Mouse (Mus musculus) hindbrain, embryonic 16.5 days (tissue): ENCODE data around the gene Plpp4. TPM values are rescaled to one million over a fixed set of nuclear protein-coding genes. Genes with fewer than 3 reads are reported as not detected.
A peak's percentile ranks its signal among the peaks of the same experiment; 100 is the strongest.

Experiments
- ATAC-seq: fragments of 200-750 bp; cut with Nextera tagmentation; 2 replicates; pipeline ENCODE4 v1.8.0; 2017; ENCODE audit warnings: moderate TSS enrichment, moderate library complexity
- H3K27ac ChIP-seq: fragments of 300-500 bp; sonication (generic); 2 replicates; pipeline ENCODE4 v1.5.1; 2014; ENCODE audit warnings: low read depth, mild to moderate bottlenecking, control low read depth, low read length, moderate library complexity
- H3K27me3 ChIP-seq: fragments of 300-500 bp; sonication (generic); replicated peaks from 2 replicates; pipeline ENCODE4 v1.6.1; 2014; ENCODE audit warnings: low read length; ENCODE audit not compliant: control insufficient read depth, insufficient read depth
- H3K36me3 ChIP-seq: fragments of 300-500 bp; sonication (generic); 2 replicates; pipeline ENCODE4 v1.6.1; 2014; ENCODE audit warnings: mild to moderate bottlenecking, low read length, moderate library complexity, mixed read lengths; ENCODE audit not compliant: control insufficient read depth, insufficient read depth
- H3K4me1 ChIP-seq: fragments of 300-500 bp; sonication (generic); 2 replicates; pipeline ENCODE4 v1.6.1; 2014; ENCODE audit warnings: low read depth, low read length; ENCODE audit not compliant: control insufficient read depth, insufficient read depth
- H3K4me2 ChIP-seq: fragments of 300-500 bp; sonication (generic); 2 replicates; pipeline ENCODE4 v1.6.1; 2014; ENCODE audit warnings: mild to moderate bottlenecking, low read length, control low read depth, moderate library complexity
- H3K4me3 ChIP-seq: fragments of 300-500 bp; sonication (generic); 2 replicates; pipeline ENCODE4 v1.5.1; 2014; ENCODE audit warnings: mild to moderate bottlenecking, low read length, control low read depth, moderate library complexity
- H3K9ac ChIP-seq: fragments of 300-500 bp; sonication (generic); 2 replicates; pipeline ENCODE4 v1.6.1; 2014; ENCODE audit warnings: low read depth, mild to moderate bottlenecking, control low read depth, low read length, moderate library complexity
- H3K9me3 ChIP-seq: fragments of 300-500 bp; sonication (generic); 2 replicates; pipeline ENCODE4 v1.6.1; 2014; ENCODE audit warnings: mild to moderate bottlenecking, low read length, moderate library complexity; ENCODE audit not compliant: control insufficient read depth
- WGBS: fragments of 180-500 bp; shearing (Covaris S2); extraction: QIAGEN DNeasy Blood & Tissue Kit; methylation state at CpG from one replicate; pipeline ENCODE4 v1.1.7; 2014; 5-methylcytosine and 5-hydroxymethylcytosine counted together
- polyA plus RNA-seq: library from polyadenylated mRNA; unstranded; fragments of >200 nt; fragmentation: Nextera tagmentation; extraction: Ambion mirVana; gene quantifications from 2 replicates; pipeline ENCODE4 v1.2.1, GENCODE M21; 2015

Plpp4 gene
- polyA plus RNA-seq, 1 experiment from 2014 or later: 15.2 TPM

- Histone ChIP-seq H3K27ac (no peak overlapping the region), H3K4me2 (no peak overlapping the region), H3K9me3 (no peaks in the 10 kb centered on the region), H3K36me3 (no peaks in the 10 kb centered on the region), H3K4me3 (no peak overlapping the region), H3K27me3 (no peaks in the 10 kb centered on the region), H3K9ac (no peak overlapping the region), H3K4me1 (no peaks in the 10 kb centered on the region)
- WGBS: 77% methylated on average over 4 of the region's 4 CpGs
- no peak for ATAC-seq
These were observed 22.4 kb downstream of the Plpp4 start for GRCm38 (mm10) chr7:129279261-129279660.

GRCm38 (mm10) chr7:129281966-129282365 lies 25.1 kb downstream of the Plpp4 start:
- Histone ChIP-seq H3K36me3 (no peaks in the 10 kb centered on the region), H3K4me1 (no peaks in the 10 kb centered on the region), H3K27ac (no peak overlapping the region), H3K9me3 (no peaks in the 10 kb centered on the region), H3K4me2 (no peak overlapping the region), H3K27me3 (no peaks in the 10 kb centered on the region), H3K4me3 (no peak overlapping the region), H3K9ac (no peak overlapping the region)
- ATAC-seq: no peak
- 91% methylated on average over 4 of the region's 4 CpGs for WGBS

GRCm38 (mm10) chr7:129285186-129285868 lies 28.5 kb downstream of the Plpp4 start:
- H3K9ac ChIP-seq: no peak overlapping the region

GRCm38 (mm10) chr7:129293211-129293610 lies 36.4 kb downstream of the Plpp4 start:
- no peak overlapping the region for H3K4me2 ChIP-seq
- no peaks in the 10 kb centered on the region for H3K36me3 ChIP-seq
- WGBS: 100% methylated on average over 1 of the region's 1 CpGs
- ATAC-seq: no peak
- H3K27ac ChIP-seq: no peak overlapping the region
- no peak overlapping the region for H3K4me3 ChIP-seq
- no peaks in the 10 kb centered on the region for H3K9me3 ChIP-seq
- H3K4me1 ChIP-seq: no peaks in the 10 kb centered on the region
- H3K27me3 ChIP-seq: no peaks in the 10 kb centered on the region
- no peak overlapping the region for H3K9ac ChIP-seq

More at GRCm38 (mm10) chr7:129285186-129285868, 28.5 kb downstream of the Plpp4 start:
- Histone ChIP-seq H3K36me3 (no peaks in the 10 kb centered on the region), H3K4me1 (no peaks in the 10 kb centered on the region), H3K27me3 (no peaks in the 10 kb centered on the region), H3K27ac (no peak overlapping the region), H3K4me2 (no peak overlapping the region), H3K9me3 (no peaks in the 10 kb centered on the region), H3K4me3 (no peak overlapping the region)
- no peak for ATAC-seq
- WGBS: 67% methylated on average over 7 of the region's 7 CpGs

GRCm38 (mm10) chr7:129301622-129302021 lies 44.8 kb downstream of the Plpp4 start:
- no peak overlapping the region for H3K4me3 ChIP-seq
- H3K27me3 ChIP-seq: no peaks in the 10 kb centered on the region
- ATAC-seq: no peak

GRCm38 (mm10) chr7:129303356-129303755 lies 46.5 kb downstream of the Plpp4 start:
- no peaks in the 10 kb centered on the region for H3K9me3 ChIP-seq
- H3K4me1 ChIP-seq: peaks cover 3% of the 10 kb centered on the region; the same call in 1 of the 2 replicates
- no peak overlapping the region for H3K9ac ChIP-seq
- no peak overlapping the region for H3K27ac ChIP-seq
- no peaks in the 10 kb centered on the region for H3K36me3 ChIP-seq
- no peak overlapping the region for H3K4me3 ChIP-seq
- WGBS: 68% methylated on average over 4 of the region's 4 CpGs
- no peak for ATAC-seq
- no peaks in the 10 kb centered on the region for H3K27me3 ChIP-seq
- no peak overlapping the region for H3K4me2 ChIP-seq

More at GRCm38 (mm10) chr7:129301622-129302021, 44.8 kb downstream of the Plpp4 start:
- no peaks in the 10 kb centered on the region for H3K9me3 ChIP-seq
- no peaks in the 10 kb centered on the region for H3K4me1 ChIP-seq
- no peak overlapping the region for H3K9ac ChIP-seq
- H3K36me3 ChIP-seq: no peaks in the 10 kb centered on the region
- no peak overlapping the region for H3K4me2 ChIP-seq
- WGBS: 93% methylated on average over 5 of the region's 5 CpGs
- no peak overlapping the region for H3K27ac ChIP-seq

GRCm38 (mm10) chr7:129307042-129307825 lies 50.4 kb downstream of the Plpp4 start:
- no peak overlapping the region for H3K27ac ChIP-seq
- H3K4me1 ChIP-seq: peaks cover 3% of the 10 kb centered on the region; the same call in 1 of the 2 replicates
- H3K4me2 ChIP-seq: no peak overlapping the region
- no peaks in the 10 kb centered on the region for H3K9me3 ChIP-seq
- H3K9ac ChIP-seq: no peak overlapping the region
- H3K27me3 ChIP-seq: no peaks in the 10 kb centered on the region
- peak; percentile 76 for ATAC-seq
- 22% methylated on average over 13 of the region's 13 CpGs for WGBS
- no peaks in the 10 kb centered on the region for H3K36me3 ChIP-seq
- no peak overlapping the region for H3K4me3 ChIP-seq

- no peaks in the 10 kb centered on the region for H3K36me3 ChIP-seq
- H3K27ac ChIP-seq: no peak overlapping the region
- H3K27me3 ChIP-seq: no peaks in the 10 kb centered on the region
- H3K4me2 ChIP-seq: no peak overlapping the region
- no peak overlapping the region for H3K9ac ChIP-seq
- no peak for ATAC-seq
- H3K9me3 ChIP-seq: no peaks in the 10 kb centered on the region
- no peak overlapping the region for H3K4me3 ChIP-seq
- WGBS: 62% methylated on average over 6 of the region's 6 CpGs
- H3K4me1 ChIP-seq: peaks cover 3% of the 10 kb centered on the region; the same call in 1 of the 2 replicates
These were observed 51.8 kb downstream of the Plpp4 start for GRCm38 (mm10) chr7:129308661-129309060.

GRCm38 (mm10) chr7:129312521-129312920 lies 55.7 kb downstream of the Plpp4 start:
- Histone ChIP-seq H3K9ac (no peak overlapping the region), H3K9me3 (no peaks in the 10 kb centered on the region), H3K27ac (no peak overlapping the region), H3K27me3 (no peaks in the 10 kb centered on the region), H3K4me2 (no peak overlapping the region), H3K4me1 (no peaks in the 10 kb centered on the region), H3K36me3 (no peaks in the 10 kb centered on the region), H3K4me3 (no peak overlapping the region)
- ATAC-seq: no peak
- WGBS: 67% methylated on average over 6 of the region's 6 CpGs
